In the genomic region with DNA sequence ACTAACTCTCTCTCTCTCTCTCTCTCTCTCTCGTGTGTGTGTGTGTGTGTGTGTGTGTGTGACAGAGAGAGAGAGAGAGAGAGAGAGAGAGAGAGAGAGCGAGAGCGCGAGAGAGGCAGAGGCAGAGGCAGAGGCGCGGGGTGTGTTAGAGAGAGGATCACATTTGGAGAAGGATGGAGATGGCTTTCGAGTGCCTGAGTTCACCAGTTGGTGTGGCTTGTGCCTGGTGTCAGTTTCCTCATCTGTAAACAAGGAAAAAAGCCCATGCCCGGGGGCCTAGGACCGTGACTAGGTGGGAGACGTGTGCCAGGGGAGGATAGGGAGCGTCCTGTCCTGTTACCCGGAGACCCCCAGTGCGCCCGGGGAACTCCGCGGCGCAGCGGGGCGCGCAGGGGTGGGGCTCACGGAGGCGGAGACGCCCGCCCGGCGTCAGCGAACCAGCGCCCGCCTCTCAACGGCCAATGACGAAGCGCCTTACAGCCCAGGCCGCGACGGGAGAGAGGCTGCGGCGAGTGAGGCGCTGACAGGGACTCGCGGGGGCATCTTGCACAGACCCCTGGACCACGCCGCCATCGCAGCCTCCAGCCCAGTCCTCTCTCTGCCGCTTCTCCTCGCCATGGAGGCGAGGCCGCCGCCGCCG, we compare ENCODE assay signal across 8 mouse cellular contexts. TPM values are rescaled to one million over a fixed set of nuclear protein-coding genes. Genes with fewer than 3 reads are reported as not detected.
DNase-seq lines count a peak whose midpoint lies in the region; ATAC-seq and TF ChIP-seq lines count a peak whose summit lies in the region.

TSS of gene Ptpra (plus strand) at position 485 of the 640 bp plus-strand sequence.

- no peak for TF ChIP-seq CTCF in gastrocnemius, adult 2 months (IDR thresholded peaks at IDR 0.05)
- TF ChIP-seq CTCF in hindbrain, postnatal 0 days (IDR thresholded peaks at IDR 0.05; ENCODE audit: low read depth), result no peak

- peak; percentile 98 for ATAC-seq in hindbrain, postnatal 0 days

- peak within 1 kb of the TSS; percentile 90 for H3K27ac ChIP-seq in gastrocnemius, adult 2 months
- peak within 1 kb of the TSS; percentile 88 for H3K27ac ChIP-seq in hindbrain, postnatal 0 days

- under 1% methylated on average over 33 of the region's 50 CpGs for WGBS in hindbrain, postnatal 0 days

- H3K4me1 ChIP-seq in hindbrain, postnatal 0 days (ENCODE audit: insufficient read depth, low read length), result peaks cover 17% of the 10 kb centered on the region
- peaks cover 42% of the 10 kb centered on the region for H3K4me1 ChIP-seq in megakaryocyte, embryonic 14.5 days

- H3K36me3 ChIP-seq in hindbrain, postnatal 0 days (ENCODE audit: insufficient read depth, low read length), result no peaks in the 10 kb centered on the region
- H3K36me3 ChIP-seq in megakaryocyte, embryonic 14.5 days (replicated peaks; ENCODE audit: low read length), result peaks cover 8% of the 10 kb centered on the region

- intact Hi-C loops in gastrocnemius, adult 2 months (cut with DNase I), result no loop called here

- H3K4me2 ChIP-seq in hindbrain, postnatal 0 days (ENCODE audit: low read depth, low read length), result peak within 1 kb of the TSS; percentile 60

- H3K4me3 ChIP-seq in gastrocnemius, adult 2 months, result peak within 1 kb of the TSS; percentile 85
- H3K4me3 ChIP-seq in hindbrain, postnatal 0 days (ENCODE audit: low read length), result peak within 1 kb of the TSS; percentile 93
- peak within 1 kb of the TSS; percentile 100 for H3K4me3 ChIP-seq in megakaryocyte, embryonic 14.5 days (replicated peaks)

- peak; percentile 52 for DNase-seq in WW6 (ENCODE audit: low read depth, low spot score)
- DNase-seq in cerebellum, postnatal 4 days (ENCODE audit: low spot score in 2 of 2), result peak; percentile 82 to 92
- DNase-seq in gastrocnemius, adult 2 months, result peak; percentile 95
- peak; percentile 95 for DNase-seq in hindbrain, postnatal 0 days (ENCODE audit: low spot score)
- peak; percentile 87 to 92 for DNase-seq in left cerebral cortex, adult 8-10 months (ENCODE audit: low spot score in 2 of 2)
- DNase-seq in right cerebral cortex, postnatal 10 days (ENCODE audit: low spot score in 2 of 2), result peak; percentile 94 to 95
- peak; percentile 90 for DNase-seq in urinary bladder, postnatal 25 days (ENCODE audit: low spot score)

- no peaks in the 10 kb centered on the region for H3K9me3 ChIP-seq in hindbrain, postnatal 0 days (ENCODE audit: low read length)
- H3K9me3 ChIP-seq in megakaryocyte, embryonic 14.5 days, result no peaks in the 10 kb centered on the region

- peak within 1 kb of the TSS; percentile 86 for H3K9ac ChIP-seq in hindbrain, postnatal 0 days (replicated peaks; ENCODE audit: low read length)

- no peaks in the 10 kb centered on the region for H3K27me3 ChIP-seq in hindbrain, postnatal 0 days (ENCODE audit: insufficient read depth, low read length)
- no peaks in the 10 kb centered on the region for H3K27me3 ChIP-seq in megakaryocyte, embryonic 14.5 days (replicated peaks)

RNA-seq across cellular contexts. Expression of gene Ptpra, which starts in this region (rescaled TPM):
- 10 to 100 TPM; 16.0 to 23.3 TPM for total RNA-seq in gastrocnemius, adult 2 months (2021)
- total RNA-seq in hindbrain, postnatal 0 days (2014; rRNA removed), result 96.7 and 105 TPM in 2 replicates
- polyA plus RNA-seq in hindbrain, postnatal 0 days (2015; fragmentation: Nextera tagmentation; extraction: Ambion mirVana), result 143 and 145 TPM in 2 replicates
- 100 to 1,000 TPM; 217 to 237 (median 225) TPM for total RNA-seq in left cerebral cortex, adult 8-10 months (2022)
- 8.0 and 14.1 TPM in 2 replicates for polyA plus RNA-seq in megakaryocyte, embryonic 14.5 days (2012; ENCODE audit: insufficient read depth, low replicate concordance)

Comparison
In these comparisons a context has a peak if more than half of its experiments do, and no peak if none do; other contexts are left out.
1. Peak in every context shown above with its lines: DNase-seq, ATAC-seq, H3K4me3 ChIP-seq and H3K27ac ChIP-seq.